Mouse (Mus musculus) MEL (cell line): ENCODE data around the gene Tex13b. TPM values are rescaled to one million over a fixed set of nuclear protein-coding genes. Genes with fewer than 3 reads are reported as not detected.

Experiments
- DNase-seq: peaks from one replicate; pipeline ENCODE4 v3.0.0; 2011; ENCODE audit warnings: low read depth, low spot score
- H3K27ac ChIP-seq: 2 replicates; pipeline ENCODE4 v1.5.1; 2012; ENCODE audit warnings: low read depth, mild to moderate bottlenecking, control low read depth, low read length, moderate library complexity; ENCODE audit not compliant: control insufficient read depth
- H3K27me3 ChIP-seq, 2 experiments: fragments of 150-350 bp in 1 of 2; sonication (generic) in 1 of 2; 2 replicates each; pipeline ENCODE4 v1.6.1; 2012; ENCODE audit warnings: low read length in 2 of 2, mild to moderate bottlenecking in 2 of 2, improper control_type of control experiment in 1 of 2, moderate library complexity in 1 of 2; ENCODE audit not compliant: insufficient read depth in 2 of 2, control insufficient read depth in 1 of 2
- H3K36me3 ChIP-seq, 2 experiments: 2 replicates each; pipeline ENCODE4 v1.6.1; 2012 to 2014; ENCODE audit warnings: low read length in 2 of 2, improper control_type of control experiment in 1 of 2, inconsistent platforms in 1 of 2, mild to moderate bottlenecking in 1 of 2; ENCODE audit not compliant: insufficient read depth in 2 of 2, control insufficient read depth in 1 of 2
- H3K4me1 ChIP-seq, 2 experiments: fragments of 150-350 bp in 1 of 2; sonication (generic) in 1 of 2; 2 replicates each; pipeline ENCODE4 v1.6.1; 2012; ENCODE audit warnings: low read length in 2 of 2, improper control_type of control experiment in 1 of 2, mild to moderate bottlenecking in 1 of 2; ENCODE audit not compliant: insufficient read depth in 2 of 2, control insufficient read depth in 1 of 2
- H3K4me3 ChIP-seq, 2 experiments: fragments of 150-350 bp in 1 of 2; sonication (generic) in 1 of 2; 2 replicates each; pipeline ENCODE4 v1.5.1; 2012; ENCODE audit warnings: low read depth in 2 of 2, low read length in 2 of 2, mild to moderate bottlenecking in 2 of 2, moderate library complexity in 2 of 2, control low read depth in 1 of 2, improper control_type of control experiment in 1 of 2; ENCODE audit not compliant: control insufficient read depth in 1 of 2, insufficient read depth in 1 of 2
- H3K79me2 ChIP-seq: 2 replicates; pipeline ENCODE4 v1.6.1; 2012; ENCODE audit warnings: mild to moderate bottlenecking, low read length, moderate library complexity; ENCODE audit not compliant: control insufficient read depth, poor library complexity, insufficient read depth
- H3K9ac ChIP-seq: 2 replicates; pipeline ENCODE4 v1.6.1; 2012; ENCODE audit warnings: low read depth, mild to moderate bottlenecking, control low read depth, low read length, moderate library complexity; ENCODE audit not compliant: control insufficient read depth, poor library complexity, severe bottlenecking
- H3K9me3 ChIP-seq: fragments of 150-350 bp; sonication (generic); replicated peaks from 2 replicates; pipeline ENCODE4 v1.6.1; 2012; ENCODE audit warnings: mild to moderate bottlenecking, low read length, improper control_type of control experiment, moderate library complexity; ENCODE audit not compliant: insufficient read depth
- CTCF ChIP-seq, 3 experiments: IDR thresholded peaks in 2 of 3; conservative IDR thresholded peaks in 1 of 3; 2 replicates each; pipeline ENCODE4 v1.5.1; 2011 to 2012; ENCODE audit warnings: low read length in 3 of 3, low read depth in 2 of 3, mild to moderate bottlenecking in 2 of 3, improper control_type of control experiment in 1 of 3, inconsistent platforms in 1 of 3, mixed read lengths in 1 of 3, moderate library complexity in 1 of 3; ENCODE audit not compliant: control insufficient read depth in 1 of 3, insufficient read depth in 1 of 3, poor library complexity in 1 of 3, severe bottlenecking in 1 of 3
- E2F4 ChIP-seq: IDR thresholded peaks from 2 replicates; pipeline ENCODE4 v1.6.1; 2011; ENCODE audit warnings: low read depth, low read length, improper control_type of control experiment, borderline replicate concordance
- GABPA ChIP-seq: IDR thresholded peaks from 2 replicates; pipeline ENCODE4 v1.6.1; 2012; ENCODE audit warnings: low read depth, mild to moderate bottlenecking, inconsistent platforms, low read length, improper control_type of control experiment, moderate library complexity
- KAT2A ChIP-seq: conservative IDR thresholded peaks from 2 replicates; pipeline ENCODE4 v1.6.1; 2012; ENCODE audit warnings: low read depth, low read length, improper control_type of control experiment, inconsistent platforms
- MEF2A ChIP-seq: IDR thresholded peaks from 2 replicates; pipeline ENCODE4 v1.6.1; 2014; ENCODE audit warnings: low read depth, mild to moderate bottlenecking, inconsistent platforms, low read length, improper control_type of control experiment; ENCODE audit not compliant: poor library complexity, insufficient replicate concordance, severe bottlenecking; ENCODE audit errors: extremely low read depth
- MYC ChIP-seq: IDR thresholded peaks from 2 replicates; pipeline ENCODE4 v1.6.1; 2011; ENCODE audit warnings: low read depth, mild to moderate bottlenecking, low read length, improper control_type of control experiment, moderate library complexity
- NELFE ChIP-seq: IDR thresholded peaks from 2 replicates; pipeline ENCODE4 v1.6.1; 2011; ENCODE audit warnings: low read depth, low read length, improper control_type of control experiment
- RAD21 ChIP-seq: IDR thresholded peaks from 2 replicates; pipeline ENCODE4 v1.6.1; 2011; ENCODE audit warnings: mild to moderate bottlenecking, low read depth, low read length, improper control_type of control experiment
- TAL1 ChIP-seq: IDR thresholded peaks from 2 replicates; pipeline ENCODE4 v1.6.1; 2012; ENCODE audit warnings: mild to moderate bottlenecking, inconsistent platforms, low read length, moderate library complexity, mixed read lengths
- TCF12 ChIP-seq: IDR thresholded peaks from 2 replicates; pipeline ENCODE4 v1.6.1; 2014; ENCODE audit warnings: low read depth, mild to moderate bottlenecking, inconsistent platforms, low read length, improper control_type of control experiment, moderate library complexity
- USF2 ChIP-seq, 2 experiments: IDR thresholded peaks; 2 replicates each; pipeline ENCODE4 v1.6.1; 2011 to 2012; ENCODE audit warnings: improper control_type of control experiment in 2 of 2, low read length in 2 of 2, borderline replicate concordance in 1 of 2, inconsistent platforms in 1 of 2, low read depth in 1 of 2, mild to moderate bottlenecking in 1 of 2; ENCODE audit not compliant: insufficient read depth in 1 of 2
- ZMIZ1 ChIP-seq: IDR thresholded peaks from 2 replicates; pipeline ENCODE4 v1.6.1; 2012; ENCODE audit warnings: low read depth, mild to moderate bottlenecking, inconsistent platforms, low read length, improper control_type of control experiment, moderate library complexity
- ZNF384 ChIP-seq: IDR thresholded peaks from 2 replicates; pipeline ENCODE4 v1.6.1; 2012; ENCODE audit warnings: low read depth, mild to moderate bottlenecking, inconsistent platforms, low read length, improper control_type of control experiment
- polyA plus RNA-seq, 2 experiments: library from polyadenylated mRNA; stranded (reverse) in 1 of 2; unstranded in 1 of 2; fragments of >175 nt in 1 of 2; fragments of >200 nt in 1 of 2; gene quantifications; 2 replicates each; pipeline versions ENCODE4 v1.2.1 to v1.2.4; 2012; ENCODE audit warnings: low replicate concordance in 2 of 2, low read depth in 1 of 2; ENCODE audit not compliant: insufficient read length in 2 of 2, insufficient read depth in 1 of 2, missing spikeins in 1 of 2
- total RNA-seq: library from RNA; depleted of rRNA; stranded (reverse); fragments of 300-350 nt; gene quantifications from 2 replicates; pipeline ENCODE4 v1.2.3, GENCODE M21; 2012; rRNA removed

Tex13b gene
- total RNA-seq (not detected in 2 replicates), polyA plus RNA-seq (not detected)

DNA sequence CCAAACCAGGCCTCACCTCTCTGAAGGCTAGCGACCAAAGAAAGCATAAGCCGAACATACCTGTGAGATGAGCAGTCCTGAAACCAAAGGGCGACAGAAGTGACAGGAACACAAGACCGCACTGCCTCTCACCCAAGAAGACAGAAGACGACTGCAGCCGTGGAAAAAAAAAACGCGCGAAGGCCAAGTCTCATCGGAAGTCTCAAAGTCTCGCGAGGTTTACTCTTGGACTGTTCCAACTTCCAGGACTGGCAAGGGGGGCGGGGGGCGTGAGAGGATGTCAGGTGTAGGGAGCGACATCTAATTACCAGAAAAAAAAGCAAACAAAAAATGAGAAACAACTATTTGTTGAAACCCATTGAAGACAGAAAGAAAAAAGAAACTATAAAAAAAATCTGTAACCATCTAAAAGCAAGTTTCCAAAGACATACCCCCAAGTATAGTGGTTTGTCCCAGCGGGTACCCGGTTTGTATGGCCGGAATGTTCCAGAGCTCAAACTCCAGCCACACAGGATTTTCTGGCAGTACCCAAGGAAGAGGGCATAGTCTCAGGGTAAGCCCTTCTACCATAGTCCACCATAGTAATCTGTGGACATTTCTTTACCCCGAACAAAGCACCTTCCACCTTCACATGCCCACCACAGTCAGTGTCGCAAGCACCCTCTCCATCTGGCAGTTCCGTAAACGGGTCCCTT, at the start of gene Tex13b:
Gene Tex13b, minus strand, starts transcription at position 122 of the 695 bp plus-strand sequence.
- Histone ChIP-seq H3K4me1 (no peaks in the 10 kb centered on the region), H3K9me3 (no peaks in the 10 kb centered on the region), H3K79me2 (no peaks in the 10 kb centered on the region), H3K36me3 (no peaks in the 10 kb centered on the region), H3K4me3 (no peak within 1 kb of the TSS), H3K27ac (no peak within 1 kb of the TSS), H3K9ac (no peak within 1 kb of the TSS), H3K27me3 (peaks cover 2 to 7% of the 10 kb centered on the region in 2 experiments; a peak in 3 of 4 replicates)
- no peak for TF ChIP-seq NELFE
- TF ChIP-seq MYC, result no peak
- TF ChIP-seq USF2 (IDR thresholded peaks at IDR 0.05; ENCODE audit: borderline replicate concordance in 1 of 2, insufficient read depth in 1 of 2, low read depth in 1 of 2, low read length in 2 of 2), result no peak
- TF ChIP-seq E2F4, result no peak
- TF ChIP-seq RAD21, result no peak
- TF ChIP-seq TCF12, result no peak
- no peak for TF ChIP-seq KAT2A
- no peak for DNase-seq

DNA sequence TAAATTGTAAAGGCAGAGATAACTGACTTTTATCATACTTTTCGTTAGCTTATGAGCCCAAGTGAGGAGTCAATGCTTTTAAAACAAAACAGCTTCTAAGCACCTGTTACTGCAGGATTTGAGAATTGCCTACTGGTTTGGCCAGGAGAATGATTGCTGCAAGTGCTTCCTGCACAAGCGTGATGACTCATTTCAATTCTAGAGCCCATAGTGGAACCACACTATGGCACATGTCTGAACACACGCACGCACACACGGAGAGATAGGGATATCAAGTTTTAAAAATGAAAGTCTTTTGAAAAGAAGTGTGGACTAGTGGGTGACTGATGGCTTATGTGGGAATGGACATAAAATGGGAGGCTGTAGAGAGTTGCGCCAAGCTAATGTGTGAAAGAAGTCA, 49.5 kb upstream of the Tex13b start:
- no peaks in the 10 kb centered on the region for H3K79me2 ChIP-seq
- no peaks in the 10 kb centered on the region for H3K9me3 ChIP-seq
- no peak overlapping the region for H3K9ac ChIP-seq
- H3K4me3 ChIP-seq, result no peak overlapping the region
- DNase-seq, result no peak
- H3K27ac ChIP-seq, result no peak overlapping the region
- no peaks in the 10 kb centered on the region for H3K36me3 ChIP-seq
- no peaks in the 10 kb centered on the region for H3K4me1 ChIP-seq
- no peaks in the 10 kb centered on the region; a peak in 2 of 4 replicates for H3K27me3 ChIP-seq
- TF ChIP-seq ZMIZ1 (no peak), MYC (no peak), GABPA (no peak), CTCF (IDR thresholded peaks at IDR 0.05 in 2 of 3, conservative IDR thresholded peaks at IDR 0.05 in 1 of 3; ENCODE audit: control insufficient read depth in 1 of 3, insufficient read depth in 1 of 3, low read depth in 2 of 3, low read length in 3 of 3, poor library complexity in 1 of 3, severe bottlenecking in 1 of 3) (no peak), TAL1 (no peak), MEF2A (no peak), ZNF384 (no peak)
